Mouse (Mus musculus) MEL (cell line): ENCODE measurements at regions not wholly inside any gene's neighbourhood (a gene's known extent, or its start where the extent isn't known, plus 50 kb on each side); places are given as distances from the start of the nearest gene placed in this dataset.

ENCODE experiments used
- DNase-seq: peaks from one replicate; pipeline ENCODE4 v3.0.0; 2011; ENCODE audit warnings: low read depth, low spot score
- H3K27ac ChIP-seq: 2 replicates; pipeline ENCODE4 v1.5.1; 2012; ENCODE audit warnings: low read depth, mild to moderate bottlenecking, control low read depth, low read length, moderate library complexity; ENCODE audit not compliant: control insufficient read depth
- H3K27me3 ChIP-seq, 2 experiments: fragments of 150-350 bp in 1 of 2; sonication (generic) in 1 of 2; 2 replicates each; pipeline ENCODE4 v1.6.1; 2012; ENCODE audit warnings: low read length in 2 of 2, mild to moderate bottlenecking in 2 of 2, improper control_type of control experiment in 1 of 2, moderate library complexity in 1 of 2; ENCODE audit not compliant: insufficient read depth in 2 of 2, control insufficient read depth in 1 of 2
- H3K36me3 ChIP-seq, 2 experiments: 2 replicates each; pipeline ENCODE4 v1.6.1; 2012 to 2014; ENCODE audit warnings: low read length in 2 of 2, improper control_type of control experiment in 1 of 2, inconsistent platforms in 1 of 2, mild to moderate bottlenecking in 1 of 2; ENCODE audit not compliant: insufficient read depth in 2 of 2, control insufficient read depth in 1 of 2
- H3K4me1 ChIP-seq, 2 experiments: fragments of 150-350 bp in 1 of 2; sonication (generic) in 1 of 2; 2 replicates each; pipeline ENCODE4 v1.6.1; 2012; ENCODE audit warnings: low read length in 2 of 2, improper control_type of control experiment in 1 of 2, mild to moderate bottlenecking in 1 of 2; ENCODE audit not compliant: insufficient read depth in 2 of 2, control insufficient read depth in 1 of 2
- H3K4me3 ChIP-seq, 2 experiments: fragments of 150-350 bp in 1 of 2; sonication (generic) in 1 of 2; 2 replicates each; pipeline ENCODE4 v1.5.1; 2012; ENCODE audit warnings: low read depth in 2 of 2, low read length in 2 of 2, mild to moderate bottlenecking in 2 of 2, moderate library complexity in 2 of 2, control low read depth in 1 of 2, improper control_type of control experiment in 1 of 2; ENCODE audit not compliant: control insufficient read depth in 1 of 2, insufficient read depth in 1 of 2
- H3K79me2 ChIP-seq: 2 replicates; pipeline ENCODE4 v1.6.1; 2012; ENCODE audit warnings: mild to moderate bottlenecking, low read length, moderate library complexity; ENCODE audit not compliant: control insufficient read depth, poor library complexity, insufficient read depth
- H3K9ac ChIP-seq: 2 replicates; pipeline ENCODE4 v1.6.1; 2012; ENCODE audit warnings: low read depth, mild to moderate bottlenecking, control low read depth, low read length, moderate library complexity; ENCODE audit not compliant: control insufficient read depth, poor library complexity, severe bottlenecking
- H3K9me3 ChIP-seq: fragments of 150-350 bp; sonication (generic); replicated peaks from 2 replicates; pipeline ENCODE4 v1.6.1; 2012; ENCODE audit warnings: mild to moderate bottlenecking, low read length, improper control_type of control experiment, moderate library complexity; ENCODE audit not compliant: insufficient read depth
- CHD1 ChIP-seq: IDR thresholded peaks from 2 replicates; pipeline ENCODE4 v1.6.1; 2012; ENCODE audit warnings: low read depth, mild to moderate bottlenecking, inconsistent platforms, low read length, improper control_type of control experiment
- CHD2 ChIP-seq: IDR thresholded peaks from 2 replicates; pipeline ENCODE4 v1.6.1; 2011; ENCODE audit warnings: low read length, improper control_type of control experiment
- ELF1 ChIP-seq: IDR thresholded peaks from 2 replicates; pipeline ENCODE4 v1.6.1; 2014; ENCODE audit warnings: low read depth, mild to moderate bottlenecking, inconsistent platforms, low read length, improper control_type of control experiment, moderate library complexity
- EP300 ChIP-seq, 2 experiments: IDR thresholded peaks; 2 replicates each; pipeline ENCODE4 v1.6.1; 2011; ENCODE audit warnings: improper control_type of control experiment in 2 of 2, low read length in 2 of 2, low read depth in 1 of 2, mild to moderate bottlenecking in 1 of 2
- ETS1 ChIP-seq: IDR thresholded peaks from 2 replicates; pipeline ENCODE4 v1.6.1; 2012; ENCODE audit warnings: low read depth, mild to moderate bottlenecking, inconsistent platforms, low read length, improper control_type of control experiment, moderate library complexity
- GATA1 ChIP-seq: IDR thresholded peaks from 2 replicates; pipeline ENCODE4 v1.6.1; 2011; ENCODE audit warnings: low read depth, low read length, improper control_type of control experiment
- HCFC1 ChIP-seq: IDR thresholded peaks from 2 replicates; pipeline ENCODE4 v1.6.1; 2012; ENCODE audit warnings: low read depth, mild to moderate bottlenecking, inconsistent platforms, low read length, improper control_type of control experiment, moderate library complexity
- MYB ChIP-seq: IDR thresholded peaks from 2 replicates; pipeline ENCODE4 v1.6.1; 2011; ENCODE audit warnings: mild to moderate bottlenecking, low read depth, low read length, improper control_type of control experiment
- MYC ChIP-seq: IDR thresholded peaks from 2 replicates; pipeline ENCODE4 v1.6.1; 2011; ENCODE audit warnings: low read depth, mild to moderate bottlenecking, low read length, improper control_type of control experiment, moderate library complexity
- NELFE ChIP-seq: IDR thresholded peaks from 2 replicates; pipeline ENCODE4 v1.6.1; 2011; ENCODE audit warnings: low read depth, low read length, improper control_type of control experiment
- POLR2AphosphoS5 ChIP-seq: IDR thresholded peaks from 2 replicates; pipeline ENCODE4 v1.6.1; 2012; ENCODE audit warnings: low read depth, borderline replicate concordance, mild to moderate bottlenecking, inconsistent platforms, low read length, moderate library complexity, mixed read lengths
- RCOR1 ChIP-seq: IDR thresholded peaks from 2 replicates; pipeline ENCODE4 v1.6.1; 2012; ENCODE audit warnings: low read depth, mild to moderate bottlenecking, inconsistent platforms, low read length, improper control_type of control experiment
- SIN3A ChIP-seq: IDR thresholded peaks from 2 replicates; pipeline ENCODE4 v1.6.1; 2012; ENCODE audit warnings: low read length, improper control_type of control experiment, inconsistent platforms
- SMC3 ChIP-seq: IDR thresholded peaks from 2 replicates; pipeline ENCODE4 v1.6.1; 2011; ENCODE audit warnings: low read depth, low read length, improper control_type of control experiment
- TAL1 ChIP-seq: IDR thresholded peaks from 2 replicates; pipeline ENCODE4 v1.6.1; 2012; ENCODE audit warnings: mild to moderate bottlenecking, inconsistent platforms, low read length, moderate library complexity, mixed read lengths
- TCF12 ChIP-seq: IDR thresholded peaks from 2 replicates; pipeline ENCODE4 v1.6.1; 2014; ENCODE audit warnings: low read depth, mild to moderate bottlenecking, inconsistent platforms, low read length, improper control_type of control experiment, moderate library complexity
- ZC3H11A ChIP-seq: IDR thresholded peaks from 2 replicates; pipeline ENCODE4 v1.6.1; 2012; ENCODE audit warnings: low read depth, mild to moderate bottlenecking, inconsistent platforms, low read length, improper control_type of control experiment
- ZMIZ1 ChIP-seq: IDR thresholded peaks from 2 replicates; pipeline ENCODE4 v1.6.1; 2012; ENCODE audit warnings: low read depth, mild to moderate bottlenecking, inconsistent platforms, low read length, improper control_type of control experiment, moderate library complexity

DNA sequence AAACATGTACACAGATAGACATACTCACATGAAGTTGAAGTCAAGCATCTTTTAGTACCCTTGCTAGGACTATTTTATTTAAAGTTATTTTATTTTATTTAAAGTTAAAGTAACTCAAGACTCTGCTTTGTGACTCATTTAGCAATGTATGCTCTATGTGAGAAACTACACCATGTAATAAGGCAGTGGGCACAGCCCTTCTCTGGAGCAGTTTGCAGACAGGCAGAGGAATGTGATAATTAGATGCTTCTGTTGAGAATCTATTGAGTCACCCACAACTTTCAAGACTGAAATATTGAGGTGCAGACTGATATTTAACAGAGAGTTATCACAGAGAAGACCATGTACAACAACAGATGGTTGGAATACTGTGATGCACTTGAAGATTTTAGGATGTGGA, 825.2 kb upstream of the Cntn5 start:
- Histone ChIP-seq H3K4me3 (no peak overlapping the region), H3K27ac (no peak overlapping the region), H3K9ac (no peak overlapping the region), H3K9me3 (no peaks in the 10 kb centered on the region), H3K79me2 (no peaks in the 10 kb centered on the region), H3K36me3 (no peaks in the 10 kb centered on the region)
- TF ChIP-seq HCFC1, result no peak
- TF ChIP-seq TAL1, result no peak
- TF ChIP-seq ZC3H11A, result no peak
- TF ChIP-seq ZMIZ1, result no peak
- TF ChIP-seq CHD2, result no peak
- no peak for TF ChIP-seq CHD1
- no peak for TF ChIP-seq NELFE
- TF ChIP-seq ELF1, result no peak
- no peak for TF ChIP-seq GATA1
- TF ChIP-seq TCF12, result no peak
- TF ChIP-seq, all 39 proteins: peak for 0
- DNase-seq, result no peak
- no peaks in the 10 kb centered on the region for H3K27me3 ChIP-seq
- no peaks in the 10 kb centered on the region for H3K4me1 ChIP-seq

DNA sequence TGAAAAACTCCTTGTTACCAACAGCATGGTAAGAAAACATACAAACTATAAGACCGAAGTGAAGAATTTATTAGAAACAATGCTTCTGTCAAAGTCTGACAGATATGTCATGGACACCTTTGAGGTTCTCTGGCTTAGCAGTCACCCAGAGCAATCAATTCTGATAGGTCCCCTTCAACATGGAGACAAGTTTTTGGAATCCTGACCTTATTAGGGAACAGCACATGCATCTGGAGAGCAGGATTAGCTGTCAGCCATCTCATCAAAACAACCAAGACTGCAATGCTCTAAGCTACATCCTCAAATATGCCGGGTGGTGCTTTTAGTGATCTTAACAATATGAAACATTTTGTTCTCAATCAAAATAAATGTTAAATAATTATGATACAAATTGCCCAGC, 817.2 kb upstream of the Cntn5 start:
- Histone ChIP-seq H3K36me3 (no peaks in the 10 kb centered on the region), H3K27me3 (no peaks in the 10 kb centered on the region), H3K79me2 (no peaks in the 10 kb centered on the region), H3K4me3 (no peak overlapping the region), H3K9ac (no peak overlapping the region), H3K4me1 (no peaks in the 10 kb centered on the region), H3K9me3 (no peaks in the 10 kb centered on the region), H3K27ac (no peak overlapping the region)
- no peak for DNase-seq
- no peak for TF ChIP-seq ZMIZ1
- TF ChIP-seq MYC, result no peak
- TF ChIP-seq MYB, result no peak
- TF ChIP-seq RCOR1, result no peak
- no peak for TF ChIP-seq SIN3A
- TF ChIP-seq POLR2AphosphoS5, result no peak
- no peak for TF ChIP-seq CHD2
- TF ChIP-seq TAL1, result no peak
- TF ChIP-seq ELF1, result no peak
- TF ChIP-seq EP300 (IDR thresholded peaks at IDR 0.05; ENCODE audit: low read depth in 1 of 2, low read length in 2 of 2), result no peak

DNA sequence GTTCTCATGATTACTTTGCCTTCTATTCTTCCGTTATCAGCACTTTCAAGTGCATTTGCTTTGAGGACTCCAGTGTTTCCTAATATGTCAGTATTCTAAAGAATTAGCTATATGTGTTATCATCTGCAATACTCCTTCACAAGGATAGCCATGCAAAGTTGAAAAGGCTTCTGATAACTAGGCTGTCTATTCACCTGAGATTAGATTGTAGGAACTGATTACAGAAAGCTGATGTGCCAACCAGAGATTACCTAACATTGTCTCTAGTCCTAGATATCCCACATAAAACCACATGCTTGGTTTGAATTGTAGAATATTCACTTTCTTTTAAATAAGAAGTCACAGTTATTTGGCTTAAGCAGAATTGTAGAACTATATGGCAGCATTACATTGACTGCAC, 800.1 kb upstream of the Cntn5 start:
- no peak for DNase-seq
- TF ChIP-seq ETS1 (no peak), POLR2AphosphoS5 (no peak), HCFC1 (no peak), SMC3 (no peak), CHD1 (no peak)
- TF ChIP-seq, all 39 proteins: peak for 0
- Histone ChIP-seq H3K4me3 (no peak overlapping the region), H3K4me1 (no peaks in the 10 kb centered on the region), H3K9me3 (no peaks in the 10 kb centered on the region), H3K27ac (no peak overlapping the region), H3K36me3 (no peaks in the 10 kb centered on the region), H3K79me2 (no peaks in the 10 kb centered on the region), H3K9ac (no peak overlapping the region), H3K27me3 (no peaks in the 10 kb centered on the region)
